Mouse (Mus musculus) heart, postnatal 0 days (tissue): Measurements from ENCODE around the gene Ap3b1. TPM values are rescaled to one million over a fixed set of nuclear protein-coding genes. Genes with fewer than 3 reads are reported as not detected.

Experiments
- ATAC-seq: fragments of 200-750 bp; cut with Nextera tagmentation; 2 replicates; pipeline ENCODE4 v1.8.0; 2017; ENCODE audit warnings: low read depth, moderate number of reproducible peaks, moderate library complexity; ENCODE audit not compliant: insufficient read depth
- DNase-seq: peaks from one replicate; pipeline ENCODE4 v3.0.0-alpha.2; 2016; ENCODE audit warnings: low spot score
- H3K27ac ChIP-seq: fragments of 300-500 bp; sonication (generic); 2 replicates; pipeline ENCODE4 v1.5.1; 2014; ENCODE audit warnings: low read depth, mild to moderate bottlenecking
- H3K27me3 ChIP-seq: fragments of 300-500 bp; sonication (generic); 2 replicates; pipeline ENCODE4 v1.6.1; 2014; ENCODE audit warnings: low read length, mixed read lengths; ENCODE audit not compliant: control insufficient read depth, insufficient read depth
- H3K36me3 ChIP-seq: fragments of 300-500 bp; sonication (generic); replicated peaks from 2 replicates; pipeline ENCODE4 v1.6.1; 2014; ENCODE audit warnings: low read length, mixed read lengths; ENCODE audit not compliant: control insufficient read depth, insufficient read depth
- H3K4me1 ChIP-seq: fragments of 300-500 bp; sonication (generic); 2 replicates; pipeline ENCODE4 v1.6.1; 2014; ENCODE audit warnings: antibody characterized with exemption; ENCODE audit not compliant: control insufficient read depth, insufficient read depth
- H3K4me2 ChIP-seq: fragments of 300-500 bp; sonication (generic); 2 replicates; pipeline ENCODE4 v1.6.1; 2014; ENCODE audit warnings: low read depth, mild to moderate bottlenecking, low read length, moderate library complexity
- H3K4me3 ChIP-seq: fragments of 300-500 bp; sonication (generic); 2 replicates; pipeline ENCODE4 v1.5.1; 2014; ENCODE audit warnings: low read depth, low read length
- H3K9ac ChIP-seq: fragments of 300-500 bp; sonication (generic); replicated peaks from 2 replicates; pipeline ENCODE4 v1.6.1; 2014; ENCODE audit warnings: low read depth, low read length, mixed read lengths
- H3K9me3 ChIP-seq: fragments of 300-500 bp; sonication (generic); replicated peaks from 2 replicates; pipeline ENCODE4 v1.6.1; 2016; ENCODE audit warnings: low read length; ENCODE audit not compliant: control insufficient read depth
- CTCF ChIP-seq: IDR thresholded peaks from 2 replicates; pipeline ENCODE4 v1.5.1; 2016; ENCODE audit warnings: antibody characterized with exemption, control low read depth, low read depth
- EP300 ChIP-seq: IDR thresholded peaks from 2 replicates; pipeline ENCODE4 v1.6.1; 2016; ENCODE audit warnings: antibody characterized with exemption, low read depth
- WGBS: fragments of 180-500 bp; shearing (Covaris S2); extraction: QIAGEN DNeasy Blood & Tissue Kit; methylation state at CpG from one replicate; pipeline ENCODE4 v1.1.7; 2014; 5-methylcytosine and 5-hydroxymethylcytosine counted together
- polyA plus RNA-seq: library from polyadenylated mRNA; unstranded; fragments of >200 nt; fragmentation: Nextera tagmentation; extraction: Ambion mirVana; gene quantifications from 2 replicates; pipeline ENCODE4 v1.2.1, GENCODE M21; 2015
- total RNA-seq: library from RNA; depleted of rRNA; stranded (reverse); fragments of >200 nt; gene quantifications from 2 replicates; pipeline ENCODE4 v1.2.3, GENCODE M21; 2014; ENCODE audit warnings: low replicate concordance

Ap3b1 gene
- total and polyA plus RNA-seq, 2 experiments from 2014 or later, result 22.5 to 26.0 TPM

DNA sequence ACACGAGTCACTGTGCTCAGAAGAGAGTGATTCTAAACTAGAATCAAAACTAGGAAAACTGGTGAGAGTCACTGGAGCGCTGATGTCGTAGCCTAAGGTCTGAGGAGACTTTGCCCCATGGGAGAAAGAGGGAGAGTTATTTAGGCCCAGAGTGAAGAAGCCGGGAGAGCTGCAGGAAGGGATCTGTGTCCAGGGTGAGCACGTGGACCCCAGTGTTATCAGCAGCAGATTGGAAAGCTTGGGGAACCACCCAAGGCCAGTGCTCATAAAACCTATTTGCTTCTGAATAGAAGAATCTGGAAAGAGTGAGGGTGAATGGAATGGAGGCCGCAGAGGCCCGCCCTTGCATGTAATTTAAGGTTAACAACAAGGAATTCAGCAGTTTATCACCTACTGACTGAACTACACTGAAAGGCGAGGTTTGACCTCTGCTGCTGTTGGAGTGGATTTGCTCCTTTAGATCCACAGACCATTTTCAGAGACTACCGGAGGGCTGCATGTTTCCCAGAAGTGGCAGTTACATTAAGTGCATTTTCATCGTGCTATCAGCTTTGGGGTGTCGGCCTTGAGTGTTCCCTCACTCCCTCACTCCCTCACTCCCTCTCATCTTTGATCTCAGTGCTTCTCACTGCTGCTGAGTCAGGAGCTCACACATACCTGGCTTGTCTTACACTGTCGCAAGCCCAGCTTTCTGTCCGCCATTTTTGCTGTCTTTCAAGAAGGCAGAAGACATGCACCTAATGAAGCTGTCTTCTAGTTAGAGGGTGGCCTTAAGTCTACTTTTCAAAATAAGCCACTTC, 6.5 kb downstream of the Ap3b1 start:
- H3K4me3 ChIP-seq, result no peak overlapping the region
- no peak for DNase-seq
- no peak for TF ChIP-seq EP300
- no peak for TF ChIP-seq CTCF
- 62% methylated on average over 13 of the region's 13 CpGs for WGBS
- 0 out of 2 replicates have a peak, but pooled peaks have one; percentile 41 for ATAC-seq
- H3K9me3 ChIP-seq, result no peaks in the 10 kb centered on the region
- 0 out of 2 replicates have a peak overlapping the region, but pooled peaks have one; percentile 22 for H3K27ac ChIP-seq
- no peak overlapping the region for H3K4me2 ChIP-seq
- H3K9ac ChIP-seq, result no peak overlapping the region
- H3K4me1 ChIP-seq, result peaks cover 9% of the 10 kb centered on the region; the same call in 1 of the 2 replicates
- H3K36me3 ChIP-seq, result no peaks in the 10 kb centered on the region
- no peaks in the 10 kb centered on the region for H3K27me3 ChIP-seq

DNA sequence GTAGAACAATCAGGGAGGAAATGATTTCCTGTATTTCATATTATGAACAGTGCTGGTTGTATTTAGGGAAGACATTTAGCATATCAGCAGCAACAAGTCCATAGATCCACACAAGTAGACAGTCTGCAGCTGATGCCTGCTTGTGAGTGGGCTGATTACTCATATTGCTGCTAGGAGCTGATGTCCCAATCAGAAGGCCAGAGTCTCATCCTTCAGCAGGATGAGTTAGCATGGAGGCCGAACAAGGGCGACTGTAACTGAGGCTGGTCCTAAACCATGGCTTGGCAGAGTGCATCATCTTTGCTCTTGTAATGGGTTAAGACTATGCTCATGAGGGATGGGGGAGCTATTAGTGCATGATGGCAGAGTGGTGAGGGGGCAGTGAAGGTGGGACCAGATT, 9.1 kb downstream of the Ap3b1 start:
- Histone ChIP-seq H3K4me1 (peaks cover 13% of the 10 kb centered on the region; the same call in 1 of the 2 replicates), H3K9me3 (no peaks in the 10 kb centered on the region), H3K27me3 (no peaks in the 10 kb centered on the region), H3K4me3 (no peak overlapping the region), H3K4me2 (no peak overlapping the region), H3K9ac (no peak overlapping the region), H3K36me3 (no peaks in the 10 kb centered on the region), H3K27ac (no peak overlapping the region)
- TF ChIP-seq CTCF (no peak), EP300 (no peak)
- no peak for DNase-seq
- no peak for ATAC-seq
- WGBS, result 88% methylated on average over 2 of the region's 2 CpGs

DNA sequence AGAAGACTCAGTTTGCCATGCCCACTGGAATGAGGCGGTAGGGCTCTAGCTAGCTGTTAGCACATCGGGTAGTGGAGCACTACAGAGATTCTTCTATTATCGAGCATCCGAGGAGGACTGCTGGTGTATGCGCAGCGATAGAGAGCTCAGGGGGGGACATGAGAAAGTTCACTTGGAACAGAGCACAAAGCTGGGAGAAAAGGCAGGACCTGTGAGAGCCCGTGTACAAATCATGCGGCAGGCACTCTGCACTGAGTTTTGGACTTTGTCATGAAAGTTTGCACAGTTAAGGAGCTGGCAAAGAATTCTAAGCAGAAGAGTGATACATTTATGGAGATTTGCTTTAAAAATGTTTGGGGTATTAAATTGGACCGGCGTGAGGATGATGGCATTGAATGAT, 11.8 kb downstream of the Ap3b1 start:
- no peak overlapping the region for H3K4me2 ChIP-seq

DNA sequence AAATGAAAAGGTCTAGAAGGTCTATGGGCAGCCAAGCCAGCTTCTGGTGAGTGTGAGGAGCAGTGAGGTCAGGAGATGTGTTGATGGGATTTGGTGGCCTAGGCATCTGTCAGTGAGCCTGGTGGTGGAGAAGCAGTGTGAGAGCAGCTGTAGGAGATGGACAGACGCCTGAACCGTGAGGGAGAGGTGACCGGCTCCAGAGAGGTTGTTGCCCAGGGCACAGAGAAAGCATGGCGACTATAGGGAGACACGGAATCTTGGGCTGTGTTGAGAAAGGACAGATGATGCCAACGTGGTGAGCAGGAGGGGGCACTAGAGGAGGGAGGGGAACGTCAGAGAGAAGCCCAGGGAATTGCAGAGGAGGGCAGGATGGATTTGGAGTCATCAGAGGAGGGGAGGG, 13.3 kb downstream of the Ap3b1 start:
- 79% methylated on average over 7 of the region's 7 CpGs for WGBS
- no peaks in the 10 kb centered on the region for H3K36me3 ChIP-seq
- ATAC-seq, result no peak

More for the DNA sequence above, 11.8 kb downstream of the Ap3b1 start:
- peaks cover 5% of the 10 kb centered on the region; the same call in 1 of the 2 replicates for H3K4me1 ChIP-seq
- no peaks in the 10 kb centered on the region for H3K36me3 ChIP-seq
- DNase-seq, result no peak
- H3K9ac ChIP-seq, result no peak overlapping the region
- no peak overlapping the region for H3K4me3 ChIP-seq
- TF ChIP-seq CTCF (no peak), EP300 (no peak)
- WGBS, result 88% methylated on average over 10 of the region's 10 CpGs
- no peak overlapping the region for H3K27ac ChIP-seq
- ATAC-seq, result no peak
- no peaks in the 10 kb centered on the region for H3K27me3 ChIP-seq
- H3K9me3 ChIP-seq, result no peaks in the 10 kb centered on the region

DNA sequence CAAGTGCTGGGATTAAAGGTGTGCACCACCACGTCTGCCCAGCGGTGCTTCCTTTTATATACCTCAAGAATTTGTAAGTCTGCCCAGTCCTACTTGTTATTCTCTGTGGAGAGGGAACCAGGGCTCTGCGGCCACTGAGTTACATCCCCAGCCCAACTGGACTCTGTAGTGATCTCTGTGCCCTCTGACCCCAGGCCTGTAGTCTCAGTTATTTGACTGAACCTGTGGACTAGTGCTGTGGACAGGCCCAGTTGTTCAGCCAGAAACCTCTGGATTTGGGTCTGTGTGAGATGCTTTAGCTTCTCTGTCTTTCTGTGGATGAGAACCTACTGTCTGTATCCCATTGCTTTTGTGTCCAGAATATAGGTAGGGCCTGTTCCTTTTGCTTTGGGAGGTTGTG, 15.4 kb downstream of the Ap3b1 start:
- Histone ChIP-seq H3K4me2 (no peak overlapping the region), H3K4me3 (no peak overlapping the region), H3K27ac (no peak overlapping the region), H3K36me3 (no peaks in the 10 kb centered on the region), H3K9me3 (no peaks in the 10 kb centered on the region), H3K27me3 (no peaks in the 10 kb centered on the region), H3K4me1 (0 out of 2 replicates have a peak, but pooled peaks cover 4% of the 10 kb centered on the region), H3K9ac (no peak overlapping the region)
- ATAC-seq (no peak), DNase-seq (no peak)
- TF ChIP-seq CTCF (no peak), EP300 (no peak)
- 97% methylated on average over 3 of the region's 3 CpGs for WGBS

More for the DNA sequence above, 13.3 kb downstream of the Ap3b1 start:
- TF ChIP-seq CTCF (no peak), EP300 (no peak)
- no peaks in the 10 kb centered on the region for H3K27me3 ChIP-seq
- H3K9ac ChIP-seq, result no peak overlapping the region
- no peak for DNase-seq
- no peak overlapping the region for H3K4me3 ChIP-seq
- no peak overlapping the region for H3K27ac ChIP-seq
- H3K4me1 ChIP-seq, result 0 out of 2 replicates have a peak, but pooled peaks cover 4% of the 10 kb centered on the region
- H3K4me2 ChIP-seq, result no peak overlapping the region
- no peaks in the 10 kb centered on the region for H3K9me3 ChIP-seq
